Mouse (Mus musculus) small intestine, adult 2 months (tissue): Measurements from ENCODE around the gene Mfap5. TPM values are rescaled to one million over a fixed set of nuclear protein-coding genes. Genes with fewer than 3 reads are reported as not detected.

Source experiments
- H3K27ac ChIP-seq: fragments of 200-500 bp; 2 replicates; pipeline ENCODE4 v1.5.1; 2012; ENCODE audit warnings: low read depth, low read length, control low read depth, inconsistent platforms; ENCODE audit not compliant: insufficient read depth
- H3K27me3 ChIP-seq: fragments of 200-500 bp; 2 replicates; pipeline ENCODE4 v1.6.1; 2012; ENCODE audit warnings: mild to moderate bottlenecking, moderate library complexity, low read length, inconsistent platforms; ENCODE audit not compliant: control insufficient read depth, insufficient read depth
- H3K36me3 ChIP-seq: fragments of 200-500 bp; 2 replicates; pipeline ENCODE4 v1.6.1; 2012; ENCODE audit warnings: mild to moderate bottlenecking, low read length, control low read depth, inconsistent platforms; ENCODE audit not compliant: control insufficient read depth, insufficient read depth
- H3K4me1 ChIP-seq: fragments of 200-500 bp; 2 replicates; pipeline ENCODE4 v1.6.1; 2012; ENCODE audit warnings: low read length, inconsistent platforms, mixed read lengths; ENCODE audit not compliant: control insufficient read depth, insufficient read depth, insufficient read length
- H3K4me3 ChIP-seq: fragments of 200-500 bp; 2 replicates; pipeline ENCODE4 v1.5.1; 2012; ENCODE audit warnings: low read depth, mild to moderate bottlenecking, control low read depth, inconsistent platforms, low read length, moderate library complexity
- CTCF ChIP-seq: fragments of 200-500 bp; IDR thresholded peaks from 2 replicates; pipeline ENCODE4 v1.5.1; 2012; ENCODE audit warnings: low read depth, mild to moderate bottlenecking, control low read depth, inconsistent platforms, low read length, moderate library complexity, mixed read lengths; ENCODE audit not compliant: insufficient replicate concordance, insufficient read length; ENCODE audit errors: extremely low read depth
- POLR2A ChIP-seq: fragments of 200-500 bp; IDR thresholded peaks from 2 replicates; pipeline ENCODE4 v1.6.1; 2012; ENCODE audit warnings: low read depth, mild to moderate bottlenecking, control low read depth, inconsistent platforms, low read length, moderate library complexity
- WGBS: fragments of 180-500 bp; shearing (Covaris S2); methylation state at CpG from one replicate; pipeline ENCODE4 v1.1.7; 2018; 5-methylcytosine and 5-hydroxymethylcytosine counted together
- polyA plus RNA-seq: library from polyadenylated mRNA; depleted of rRNA; stranded (reverse); fragments of >200 nt; gene quantifications from 2 replicates; pipeline ENCODE4 v1.2.3, GENCODE M21; 2012

Gene Mfap5
- polyA plus RNA-seq, 1 experiment, result 1.7 TPM

DNA sequence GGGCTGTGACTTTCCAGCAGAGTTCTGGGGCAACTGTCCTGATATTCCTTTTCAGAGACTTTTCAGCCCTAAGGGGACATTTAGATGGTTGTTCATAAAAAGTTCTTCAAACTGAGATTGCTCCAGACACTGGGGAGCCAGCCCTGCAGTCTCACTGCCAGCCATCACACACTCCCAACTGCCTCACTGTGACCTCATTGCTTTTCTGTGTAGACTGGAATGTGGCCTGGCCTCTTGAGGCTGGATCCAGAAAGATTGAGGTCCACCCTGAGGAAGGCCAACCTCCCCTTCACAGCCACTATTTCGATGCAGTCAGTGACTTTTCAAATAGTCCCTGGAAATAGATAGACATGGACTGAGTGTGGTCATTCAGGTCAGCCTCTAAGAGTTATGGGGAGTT lies 12.0 kb downstream of the Mfap5 start:
- TF ChIP-seq POLR2A (no peak), CTCF (no peak)
- no peaks in the 10 kb centered on the region for H3K4me1 ChIP-seq
- no peaks in the 10 kb centered on the region for H3K36me3 ChIP-seq
- H3K4me3 ChIP-seq, result no peak overlapping the region
- no peaks in the 10 kb centered on the region for H3K27me3 ChIP-seq
- WGBS, result 70% methylated on average over 1 of the region's 1 CpGs
- H3K27ac ChIP-seq, result no peak overlapping the region

DNA sequence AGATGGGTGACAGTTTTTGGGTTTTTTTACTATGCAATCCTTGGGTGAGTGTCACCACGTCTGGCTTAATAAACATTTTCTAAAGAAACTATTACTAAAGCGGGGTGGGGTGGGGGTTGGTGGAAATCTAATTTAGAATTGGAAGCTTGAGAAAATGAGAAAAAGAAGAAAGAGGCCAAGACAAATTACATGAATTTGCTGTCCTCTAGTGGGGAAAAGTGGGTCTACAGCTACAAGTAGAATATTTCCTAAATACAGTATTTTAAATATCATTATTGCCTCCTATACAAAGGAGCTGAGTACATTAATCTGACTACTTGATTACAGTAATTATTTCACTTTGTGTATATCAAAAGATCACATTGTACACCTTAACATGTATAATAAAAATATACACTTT lies 13.7 kb downstream of the Mfap5 start:
- Histone ChIP-seq H3K4me1 (no peaks in the 10 kb centered on the region), H3K36me3 (no peaks in the 10 kb centered on the region), H3K27me3 (no peaks in the 10 kb centered on the region), H3K4me3 (no peak overlapping the region), H3K27ac (no peak overlapping the region)
- WGBS, result 39% methylated on average over 2 of the region's 2 CpGs
- TF ChIP-seq POLR2A (no peak), CTCF (no peak)

DNA sequence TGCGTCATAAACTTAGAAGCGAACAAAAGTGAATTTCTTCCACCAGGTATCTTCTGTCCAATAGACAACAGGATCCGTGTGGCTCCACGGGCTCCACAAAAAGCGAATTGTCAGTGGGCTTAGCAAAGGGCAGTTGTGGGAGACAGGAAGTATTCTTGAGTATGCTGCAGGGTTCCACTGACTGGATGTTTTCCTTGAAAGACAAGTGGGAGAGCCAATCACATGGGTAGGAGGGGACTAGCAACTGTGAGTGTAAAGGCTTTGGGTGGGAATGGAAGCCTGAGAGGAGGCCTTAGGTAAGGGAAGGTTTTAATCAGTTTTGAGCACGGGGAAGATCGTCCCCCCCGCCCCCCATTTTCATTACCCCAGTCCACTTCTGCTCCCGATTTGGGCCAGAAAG lies 16.9 kb downstream of the Mfap5 start:
- 69% methylated on average over 9 of the region's 9 CpGs for whole genome bisulfite sequencing
- TF ChIP-seq POLR2A, result no peak
- no peak for TF ChIP-seq CTCF
- no peak overlapping the region for H3K4me3 ChIP-seq
- no peaks in the 10 kb centered on the region for H3K4me1 ChIP-seq
- no peak overlapping the region for H3K27ac ChIP-seq
- H3K27me3 ChIP-seq, result no peaks in the 10 kb centered on the region
- no peaks in the 10 kb centered on the region for H3K36me3 ChIP-seq

DNA sequence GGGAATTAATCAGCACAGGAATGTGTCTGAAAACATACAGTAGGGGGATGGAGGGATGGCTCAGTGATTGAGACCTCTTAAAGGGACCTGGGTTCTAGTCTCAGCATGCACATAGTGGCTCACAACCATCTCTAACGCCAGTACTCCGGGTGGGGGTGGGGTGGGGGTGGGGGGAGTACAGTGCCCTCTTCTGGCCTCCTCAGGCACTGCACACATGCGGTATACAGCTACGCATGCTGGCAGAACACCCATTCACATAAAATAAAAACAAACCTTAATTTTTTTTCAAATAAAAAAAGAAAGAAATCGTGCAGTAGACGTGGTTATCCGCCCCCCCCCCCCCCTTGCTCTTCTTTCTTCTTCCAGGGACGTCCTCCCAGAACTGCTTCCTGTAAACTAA lies 17.6 kb downstream of the Mfap5 start:
- 80% methylated on average over 8 of the region's 8 CpGs for WGBS

DNA sequence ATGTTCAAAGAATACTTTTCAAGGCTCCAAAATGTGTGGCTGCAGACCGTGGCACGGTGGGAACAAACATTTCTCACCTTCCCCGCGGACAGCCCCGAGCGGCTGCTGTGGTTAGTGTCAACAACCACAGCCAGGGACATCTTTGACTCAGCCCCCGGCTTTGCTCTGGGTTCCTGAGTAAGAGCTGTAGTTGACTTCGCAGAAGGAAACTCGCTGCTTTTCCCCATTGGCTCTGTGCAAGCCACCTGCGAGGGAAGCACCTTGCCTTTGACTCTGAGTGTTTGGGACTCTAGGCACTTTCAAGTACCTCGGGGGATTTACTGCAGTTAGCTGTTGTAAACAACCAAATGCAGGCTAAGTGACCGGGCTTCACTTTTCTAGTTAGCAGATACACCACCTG lies 22.0 kb downstream of the Mfap5 start:
- TF ChIP-seq CTCF, result no peak
- no peak for TF ChIP-seq POLR2A
- no peak overlapping the region for H3K27ac ChIP-seq
- H3K27me3 ChIP-seq, result no peaks in the 10 kb centered on the region
- no peaks in the 10 kb centered on the region for H3K4me1 ChIP-seq
- H3K4me3 ChIP-seq, result no peak overlapping the region
- H3K36me3 ChIP-seq, result no peaks in the 10 kb centered on the region
- 18% methylated on average over 12 of the region's 12 CpGs for WGBS

More for the DNA sequence above, 17.6 kb downstream of the Mfap5 start:
- Histone ChIP-seq H3K4me3 (no peak overlapping the region), H3K27me3 (no peaks in the 10 kb centered on the region), H3K27ac (no peak overlapping the region), H3K4me1 (no peaks in the 10 kb centered on the region), H3K36me3 (no peaks in the 10 kb centered on the region)
- TF ChIP-seq CTCF (no peak), POLR2A (no peak)

DNA sequence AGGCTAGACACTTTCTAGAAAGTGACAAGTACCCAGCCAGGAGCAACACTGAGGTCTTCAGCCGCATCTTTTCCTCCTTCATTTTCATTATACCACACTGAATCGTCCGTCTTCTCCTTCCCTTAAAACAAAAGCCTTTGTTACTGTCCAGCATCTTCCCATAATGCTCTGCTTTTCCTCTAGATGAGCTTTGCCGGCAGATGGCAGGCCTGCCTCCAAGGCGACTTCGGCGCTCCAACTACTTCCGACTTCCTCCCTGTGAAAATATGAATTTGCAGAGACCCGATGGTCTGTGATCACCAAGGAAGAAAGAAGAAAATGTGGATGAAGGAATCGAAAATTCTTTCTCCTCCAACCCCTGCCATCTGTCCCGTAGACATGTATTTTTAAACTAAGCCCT lies 22.5 kb downstream of the Mfap5 start:
- H3K4me1 ChIP-seq, result no peaks in the 10 kb centered on the region
- TF ChIP-seq POLR2A (no peak), CTCF (no peak)
- H3K36me3 ChIP-seq, result no peaks in the 10 kb centered on the region
- no peak overlapping the region for H3K4me3 ChIP-seq
- H3K27me3 ChIP-seq, result no peaks in the 10 kb centered on the region
- 73% methylated on average over 11 of the region's 11 CpGs for WGBS
- no peak overlapping the region for H3K27ac ChIP-seq

DNA sequence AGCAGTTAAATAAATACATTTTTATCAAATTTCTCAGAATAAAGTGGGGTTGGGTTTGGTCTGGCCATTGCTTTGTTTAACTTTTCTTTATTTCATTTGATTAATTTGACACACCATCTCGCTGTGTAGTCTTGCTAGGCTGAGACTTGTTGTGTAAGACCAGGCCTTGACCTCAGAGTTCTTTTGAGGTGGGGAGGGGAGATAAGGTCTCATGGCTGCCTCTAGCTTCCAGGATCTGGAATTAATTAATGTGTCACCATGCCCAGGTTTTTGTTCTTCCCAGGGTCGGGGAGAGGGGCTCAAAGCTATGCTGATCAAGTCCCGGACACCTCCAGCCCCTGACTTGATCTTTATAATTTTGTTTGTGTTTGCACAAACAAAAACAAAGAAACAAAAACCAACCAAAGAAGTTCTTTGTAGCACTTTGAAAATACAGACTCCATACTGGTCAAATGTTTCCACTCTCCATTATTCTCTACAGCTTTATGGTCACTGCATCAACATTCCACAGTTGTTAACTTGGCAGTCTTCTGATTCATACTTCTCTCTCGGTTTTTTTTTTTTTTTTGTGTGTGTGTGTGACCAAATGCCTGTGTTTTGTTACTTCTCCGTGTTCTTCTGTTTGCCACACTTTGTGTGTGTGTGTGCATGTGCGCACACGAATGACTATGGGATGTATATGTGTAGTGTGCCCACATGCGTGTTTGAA lies 26.0 kb downstream of the Mfap5 start:
- 65% methylated on average over 8 of the region's 8 CpGs for WGBS
- H3K36me3 ChIP-seq, result no peaks in the 10 kb centered on the region
- TF ChIP-seq POLR2A (no peak), CTCF (no peak)

DNA sequence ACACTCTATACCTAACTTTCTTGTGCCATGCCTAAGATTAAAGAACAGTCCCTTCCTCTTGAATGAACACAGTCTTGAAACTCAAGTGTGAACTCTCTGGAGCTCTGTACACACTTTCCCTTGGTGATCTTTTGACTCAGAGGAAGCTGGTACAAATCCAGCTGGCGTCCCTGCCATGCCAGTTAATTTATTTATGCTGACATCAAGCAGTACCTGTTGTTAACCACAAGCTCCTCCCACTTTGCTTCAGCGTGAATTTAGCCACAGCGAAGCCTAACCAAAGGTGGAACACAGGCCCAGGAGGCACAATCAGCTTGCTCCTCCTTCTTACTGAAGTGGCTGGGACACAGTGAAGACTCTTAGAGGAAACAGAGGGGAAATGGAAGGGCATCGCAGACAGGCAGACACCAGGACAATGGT lies 27.2 kb downstream of the Mfap5 start:
- Histone ChIP-seq H3K36me3 (no peaks in the 10 kb centered on the region), H3K27ac (no peak overlapping the region), H3K4me3 (no peak overlapping the region), H3K4me1 (no peaks in the 10 kb centered on the region), H3K27me3 (no peaks in the 10 kb centered on the region)
- WGBS, result 6% methylated on average over 4 of the region's 4 CpGs
- TF ChIP-seq CTCF (no peak), POLR2A (no peak)

More for the DNA sequence above, 26.0 kb downstream of the Mfap5 start:
- Histone ChIP-seq H3K27ac (no peak overlapping the region), H3K4me1 (no peaks in the 10 kb centered on the region), H3K27me3 (no peaks in the 10 kb centered on the region), H3K4me3 (no peak overlapping the region)
